Mouse (Mus musculus): Measurements from ENCODE around the gene Adam29. TPM values are rescaled to one million over a fixed set of nuclear protein-coding genes. Genes with fewer than 3 reads are reported as not detected.

Gene Adam29
- polyA plus RNA-seq (2012; rRNA removed), result not detected in 2 replicates

GRCm38 (mm10) chr8:55906848-55907247, at the start of gene Adam29:
Gene Adam29 (minus strand): TSS chr8:55906948.
- WGBS, result 72% methylated on average over 1 of the region's 1 CpGs
- DNase-seq (ENCODE audit: low read depth, low spot score), result no peak

GRCm38 (mm10) chr8:55940526-55940880, 33.8 kb upstream of the Adam29 start:
- WGBS, result 6% methylated on average over 8 of the region's 8 CpGs
- no peak for DNase-seq (ENCODE audit: low read depth, low spot score)

- WGBS, result 20% methylated on average over 11 of the region's 11 CpGs
- DNase-seq (ENCODE audit: low read depth, low spot score), result no peak
Observed at GRCm38 (mm10) chr8:55939870-55940525, 33.2 kb upstream of the Adam29 start, which contains the start of gene Glra3. Gene Glra3 (plus strand): TSS chr8:55940460.

Other genes with a start within 250 kb of the Adam29 start
- gene Glra3, start 33.5 kb upstream of the Adam29 start, polyA plus RNA-seq (2012; rRNA removed), result not detected in 2 replicates